Mouse (Mus musculus) limb, embryonic 12.5 days (tissue): ENCODE data around the gene Ska2. TPM values are rescaled to one million over a fixed set of nuclear protein-coding genes. Genes with fewer than 3 reads are reported as not detected.

ENCODE experiments used
- ATAC-seq: fragments of 200-750 bp; cut with Nextera tagmentation; 2 replicates; pipeline ENCODE4 v1.8.0; 2017; ENCODE audit warnings: low read depth, moderate TSS enrichment; ENCODE audit not compliant: insufficient number of reproducible peaks, insufficient read depth, low FRiP score, low TSS enrichment
- H3K27ac ChIP-seq: fragments of 300-500 bp; sonication (generic); 2 replicates; pipeline ENCODE4 v1.5.1; 2016; ENCODE audit warnings: mild to moderate bottlenecking, moderate library complexity
- H3K27me3 ChIP-seq: fragments of 300-500 bp; sonication (generic); 2 replicates; pipeline ENCODE4 v1.6.1; 2016; ENCODE audit warnings: mild to moderate bottlenecking, moderate library complexity
- H3K36me3 ChIP-seq: fragments of 300-500 bp; sonication (generic); 2 replicates; pipeline ENCODE4 v1.6.1; 2016; ENCODE audit warnings: mild to moderate bottlenecking, moderate library complexity
- H3K4me1 ChIP-seq: fragments of 300-500 bp; sonication (generic); replicated peaks from 2 replicates; pipeline ENCODE4 v1.6.1; 2016
- H3K4me2 ChIP-seq: fragments of 300-500 bp; sonication (generic); 2 replicates; pipeline ENCODE4 v1.6.1; 2016; ENCODE audit warnings: mild to moderate bottlenecking, moderate library complexity
- H3K4me3 ChIP-seq: fragments of 300-500 bp; sonication (generic); replicated peaks from 2 replicates; pipeline ENCODE4 v1.5.1; 2016; ENCODE audit warnings: mild to moderate bottlenecking
- H3K9ac ChIP-seq: fragments of 300-500 bp; sonication (generic); replicated peaks from 2 replicates; pipeline ENCODE4 v1.6.1; 2016; ENCODE audit warnings: mild to moderate bottlenecking, moderate library complexity
- H3K9me3 ChIP-seq: fragments of 300-500 bp; sonication (generic); 2 replicates; pipeline ENCODE4 v1.6.1; 2016; ENCODE audit warnings: mild to moderate bottlenecking, moderate library complexity
- WGBS: fragments of 180-500 bp; shearing (Covaris S2); methylation state at CpG from one replicate; pipeline ENCODE4 v1.1.7; 2016; 5-methylcytosine and 5-hydroxymethylcytosine counted together
- polyA plus RNA-seq: library from polyadenylated mRNA; unstranded; fragments of >200 nt; fragmentation: Nextera tagmentation; extraction: Ambion mirVana; gene quantifications from 2 replicates; pipeline ENCODE4 v1.2.1, GENCODE M21; 2016

Ska2 gene
- polyA plus RNA-seq, 1 experiment from 2014 or later = 103 TPM

- H3K36me3 ChIP-seq = peaks cover 38% of the 10 kb centered on the region
- no peak for ATAC-seq
- under 1% methylated on average over 42 of the region's 42 CpGs for WGBS
Observed at GRCm38 (mm10) chr11:87109519-87110171, 611 bp downstream of the Ska2 start.

DNA sequence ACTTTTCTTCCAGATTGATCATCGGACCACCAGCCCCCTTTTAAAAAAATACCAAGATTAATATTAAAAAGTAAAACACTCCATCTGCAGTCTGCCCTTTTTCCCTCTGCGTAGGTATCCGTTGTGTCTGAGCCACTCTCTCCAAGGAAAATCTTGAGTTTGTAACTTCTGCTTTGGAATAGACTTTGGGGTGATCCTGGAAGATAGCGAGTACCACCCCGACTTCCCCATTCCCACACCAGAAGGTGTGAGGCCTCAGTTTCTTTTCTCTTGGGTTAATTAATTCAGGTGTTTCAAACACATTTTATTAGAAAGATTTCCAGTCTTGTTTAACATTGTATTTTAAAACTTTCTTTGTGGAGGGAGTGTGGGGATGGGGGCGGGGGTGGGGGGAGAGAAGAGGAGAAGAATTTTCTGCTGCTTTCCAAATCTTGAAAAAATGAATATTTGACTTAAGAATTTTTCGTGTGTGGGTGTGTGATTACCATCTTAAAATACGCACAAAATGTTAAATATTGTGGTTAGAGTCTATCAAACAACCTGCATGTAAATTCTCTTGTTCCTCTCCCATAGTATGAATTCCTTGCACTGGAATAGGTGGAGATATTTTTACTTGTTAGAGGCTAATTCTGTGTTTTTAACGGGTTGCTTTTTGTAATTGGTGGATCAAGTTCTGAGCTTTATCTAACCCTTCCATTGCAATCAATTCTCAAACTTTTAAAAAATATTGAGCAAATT is 1.3 kb downstream of the Ska2 start:
- no peaks in the 10 kb centered on the region for H3K27me3 ChIP-seq
- H3K4me2 ChIP-seq = peak overlapping the region; percentile 67
- H3K9me3 ChIP-seq = no peaks in the 10 kb centered on the region
- peak overlapping the region; percentile 99 for H3K9ac ChIP-seq
- peaks cover 26% of the 10 kb centered on the region for H3K4me1 ChIP-seq
- peak overlapping the region; percentile 96 for H3K4me3 ChIP-seq
- H3K27ac ChIP-seq = peak overlapping the region; percentile 98
- 9% methylated on average over 9 of the region's 9 CpGs for WGBS
- H3K36me3 ChIP-seq = peaks cover 38% of the 10 kb centered on the region
- no peak for ATAC-seq

More at GRCm38 (mm10) chr11:87109519-87110171, 611 bp downstream of the Ska2 start:
- Histone ChIP-seq H3K27ac (peak overlapping the region; percentile 98), H3K4me1 (peaks cover 26% of the 10 kb centered on the region), H3K4me2 (peak overlapping the region; percentile 67), H3K9ac (peak overlapping the region; percentile 99), H3K4me3 (peak overlapping the region; percentile 96), H3K27me3 (no peaks in the 10 kb centered on the region), H3K9me3 (no peaks in the 10 kb centered on the region)

GRCm38 (mm10) chr11:87121864-87122263 is 12.8 kb downstream of the Ska2 start:
- Histone ChIP-seq H3K36me3 (peaks cover 71% of the 10 kb centered on the region), H3K4me3 (no peak overlapping the region), H3K9ac (no peak overlapping the region), H3K4me1 (peaks cover 8% of the 10 kb centered on the region), H3K4me2 (no peak overlapping the region), H3K27me3 (no peaks in the 10 kb centered on the region), H3K27ac (no peak overlapping the region), H3K9me3 (no peaks in the 10 kb centered on the region)
- WGBS = 87% methylated on average over 8 of the region's 8 CpGs
- ATAC-seq = no peak

GRCm38 (mm10) chr11:87125562-87125961 is 16.5 kb downstream of the Ska2 start:
- peak overlapping the region; percentile 88 for H3K4me3 ChIP-seq
- 56% methylated on average over 4 of the region's 4 CpGs for WGBS
- H3K9ac ChIP-seq = no peak overlapping the region
- H3K27ac ChIP-seq = peak overlapping the region; percentile 89; the same call in 1 of the 2 replicates
- H3K27me3 ChIP-seq = no peaks in the 10 kb centered on the region
- peaks cover 43% of the 10 kb centered on the region for H3K36me3 ChIP-seq
- ATAC-seq = no peak
- H3K4me2 ChIP-seq = peak overlapping the region; percentile 74
- no peaks in the 10 kb centered on the region for H3K9me3 ChIP-seq
- peaks cover 19% of the 10 kb centered on the region for H3K4me1 ChIP-seq

- H3K27me3 ChIP-seq = no peaks in the 10 kb centered on the region
- peaks cover 35% of the 10 kb centered on the region for H3K36me3 ChIP-seq
- ATAC-seq = no peak
Observed at GRCm38 (mm10) chr11:87126281-87126823, 17.3 kb downstream of the Ska2 start.

GRCm38 (mm10) chr11:87126824-87127816 is 18.1 kb downstream of the Ska2 start, which contains the start of gene Trim37:
Gene Trim37, plus strand, starts transcription at chr11:87127077.
- Histone ChIP-seq H3K4me1 (peaks cover 19% of the 10 kb centered on the region), H3K9me3 (no peaks in the 10 kb centered on the region), H3K4me2 (peak within 1 kb of the TSS; percentile 74), H3K36me3 (peaks cover 27% of the 10 kb centered on the region), H3K27me3 (no peaks in the 10 kb centered on the region), H3K9ac (peak within 1 kb of the TSS; percentile 75), H3K27ac (peak within 1 kb of the TSS; percentile 89), H3K4me3 (peak within 1 kb of the TSS; percentile 88)
- peak; percentile 94 for ATAC-seq
- WGBS = under 1% methylated on average over 98 of the region's 105 CpGs

More at GRCm38 (mm10) chr11:87126281-87126823, 17.3 kb downstream of the Ska2 start:
- Histone ChIP-seq H3K27ac (peak overlapping the region; percentile 89), H3K4me1 (peaks cover 19% of the 10 kb centered on the region), H3K4me2 (peak overlapping the region; percentile 74), H3K9ac (peak overlapping the region; percentile 75), H3K9me3 (no peaks in the 10 kb centered on the region), H3K4me3 (peak overlapping the region; percentile 88)
- WGBS = 1% methylated on average over 12 of the region's 12 CpGs

- ATAC-seq = no peak
- H3K4me3 ChIP-seq = no peak overlapping the region
- H3K27me3 ChIP-seq = no peaks in the 10 kb centered on the region
- H3K9ac ChIP-seq = no peak overlapping the region
- no peak overlapping the region for H3K27ac ChIP-seq
- WGBS = 91% methylated on average over 4 of the region's 4 CpGs
- no peaks in the 10 kb centered on the region for H3K4me1 ChIP-seq
- H3K4me2 ChIP-seq = no peak overlapping the region
- peaks cover 12% of the 10 kb centered on the region for H3K36me3 ChIP-seq
- H3K9me3 ChIP-seq = no peaks in the 10 kb centered on the region
Observed at GRCm38 (mm10) chr11:87136233-87136632, 27.2 kb downstream of the Ska2 start.

DNA sequence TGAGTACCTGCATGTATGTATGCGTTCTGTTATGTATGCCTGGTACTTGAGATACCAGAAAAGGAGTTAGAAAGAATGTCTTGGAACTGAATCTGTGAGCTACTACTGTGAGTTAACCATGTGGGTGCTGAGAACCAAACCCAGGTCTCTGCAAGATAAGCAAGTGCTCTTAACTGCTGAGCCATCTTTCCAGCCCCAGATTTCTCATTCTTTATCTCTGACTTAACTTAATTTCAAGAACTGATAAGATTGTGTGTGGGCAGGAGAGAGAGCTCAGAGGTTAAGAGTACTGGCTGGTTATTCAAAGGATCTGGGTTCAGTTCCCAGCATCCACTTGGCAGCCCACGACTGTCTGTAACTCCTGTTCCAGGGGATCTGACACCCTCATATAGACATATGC is 49.0 kb downstream of the Ska2 start:
- Histone ChIP-seq H3K36me3 (peaks cover 28% of the 10 kb centered on the region), H3K4me3 (no peak overlapping the region), H3K4me1 (no peaks in the 10 kb centered on the region), H3K27me3 (no peaks in the 10 kb centered on the region), H3K9me3 (no peaks in the 10 kb centered on the region), H3K4me2 (no peak overlapping the region), H3K27ac (no peak overlapping the region), H3K9ac (no peak overlapping the region)
- no peak for ATAC-seq
- 94% methylated on average over 2 of the region's 2 CpGs for WGBS

- no peak for ATAC-seq
- 89% methylated on average over 4 of the region's 4 CpGs for WGBS
- Histone ChIP-seq H3K4me3 (no peak overlapping the region), H3K27ac (no peak overlapping the region), H3K4me1 (no peaks in the 10 kb centered on the region), H3K36me3 (peaks cover 48% of the 10 kb centered on the region), H3K9ac (no peak overlapping the region), H3K9me3 (no peaks in the 10 kb centered on the region), H3K27me3 (no peaks in the 10 kb centered on the region), H3K4me2 (no peak overlapping the region)
Observed at GRCm38 (mm10) chr11:87162687-87163086, 53.7 kb downstream of the Ska2 start.

DNA sequence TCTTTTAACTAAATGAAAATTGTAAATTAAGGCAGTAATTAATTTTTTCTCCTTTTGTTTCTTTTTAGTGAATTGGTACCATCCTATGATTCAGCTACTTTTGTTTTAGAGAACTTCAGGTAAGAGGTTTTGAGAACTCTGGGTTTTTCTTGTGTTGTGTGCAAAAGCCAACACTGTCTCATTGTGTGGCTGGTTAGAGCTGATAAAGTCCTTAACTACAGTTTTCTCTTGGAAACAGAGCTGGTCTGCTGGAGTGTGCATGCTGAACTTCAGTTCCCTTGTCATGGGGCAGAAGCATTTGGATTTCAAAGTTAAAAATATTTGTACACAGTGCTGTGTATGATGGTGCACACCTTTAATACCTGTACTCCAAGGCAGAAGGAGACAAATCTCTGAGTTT is 54.7 kb downstream of the Ska2 start:
- H3K9ac ChIP-seq = no peak overlapping the region
- no peak overlapping the region for H3K4me3 ChIP-seq
- H3K36me3 ChIP-seq = peaks cover 58% of the 10 kb centered on the region
- ATAC-seq = no peak
- no peaks in the 10 kb centered on the region for H3K27me3 ChIP-seq
- H3K27ac ChIP-seq = no peak overlapping the region
- H3K4me1 ChIP-seq = no peaks in the 10 kb centered on the region
- no peak overlapping the region for H3K4me2 ChIP-seq
- H3K9me3 ChIP-seq = no peaks in the 10 kb centered on the region
